Mouse (Mus musculus) lung, embryonic 16.5 days (tissue): Measurements from ENCODE around the gene Msh5. TPM values are rescaled to one million over a fixed set of nuclear protein-coding genes. Genes with fewer than 3 reads are reported as not detected.

Experiments used
- ATAC-seq: fragments of 200-750 bp; cut with Nextera tagmentation; 2 replicates; pipeline ENCODE4 v1.8.0; 2017; ENCODE audit warnings: low read depth, mild to moderate bottlenecking, moderate library complexity
- H3K27ac ChIP-seq: fragments of 300-500 bp; sonication (generic); 2 replicates; pipeline ENCODE4 v1.5.1; 2014; ENCODE audit warnings: mild to moderate bottlenecking, control low read depth, low read length
- H3K27me3 ChIP-seq: fragments of 300-500 bp; sonication (generic); 2 replicates; pipeline ENCODE4 v1.6.1; 2014; ENCODE audit warnings: low read depth, low read length, mixed read lengths; ENCODE audit not compliant: control insufficient read depth, insufficient read depth
- H3K36me3 ChIP-seq: fragments of 300-500 bp; sonication (generic); 2 replicates; pipeline ENCODE4 v1.6.1; 2014; ENCODE audit warnings: low read length; ENCODE audit not compliant: control insufficient read depth, insufficient read depth
- H3K4me1 ChIP-seq: fragments of 300-500 bp; sonication (generic); replicated peaks from 2 replicates; pipeline ENCODE4 v1.6.1; 2014; ENCODE audit warnings: low read length, mixed read lengths; ENCODE audit not compliant: control insufficient read depth, insufficient read depth
- H3K4me2 ChIP-seq: fragments of 300-500 bp; sonication (generic); 2 replicates; pipeline ENCODE4 v1.6.1; 2014; ENCODE audit warnings: low read depth, low read length, control low read depth
- H3K4me3 ChIP-seq: fragments of 300-500 bp; sonication (generic); 2 replicates; pipeline ENCODE4 v1.5.1; 2014; ENCODE audit warnings: mild to moderate bottlenecking, low read length, control low read depth
- H3K9ac ChIP-seq: fragments of 300-500 bp; sonication (generic); 2 replicates; pipeline ENCODE4 v1.6.1; 2014; ENCODE audit warnings: low read length, control low read depth
- H3K9me3 ChIP-seq: fragments of 300-500 bp; sonication (generic); 2 replicates; pipeline ENCODE4 v1.6.1; 2016; ENCODE audit warnings: low read length; ENCODE audit not compliant: control insufficient read depth
- WGBS: fragments of 180-500 bp; shearing (Covaris S2); extraction: QIAGEN DNeasy Blood & Tissue Kit; methylation state at CpG from one replicate; pipeline ENCODE4 v1.1.7; 2014; 5-methylcytosine and 5-hydroxymethylcytosine counted together
- polyA plus RNA-seq: library from polyadenylated mRNA; unstranded; fragments of >200 nt; fragmentation: Nextera tagmentation; extraction: Ambion mirVana; gene quantifications from 2 replicates; pipeline ENCODE4 v1.2.1, GENCODE M21; 2015

The Msh5 gene
- polyA plus RNA-seq, 1 experiment from 2014 or later = 4.7 TPM

DNA sequence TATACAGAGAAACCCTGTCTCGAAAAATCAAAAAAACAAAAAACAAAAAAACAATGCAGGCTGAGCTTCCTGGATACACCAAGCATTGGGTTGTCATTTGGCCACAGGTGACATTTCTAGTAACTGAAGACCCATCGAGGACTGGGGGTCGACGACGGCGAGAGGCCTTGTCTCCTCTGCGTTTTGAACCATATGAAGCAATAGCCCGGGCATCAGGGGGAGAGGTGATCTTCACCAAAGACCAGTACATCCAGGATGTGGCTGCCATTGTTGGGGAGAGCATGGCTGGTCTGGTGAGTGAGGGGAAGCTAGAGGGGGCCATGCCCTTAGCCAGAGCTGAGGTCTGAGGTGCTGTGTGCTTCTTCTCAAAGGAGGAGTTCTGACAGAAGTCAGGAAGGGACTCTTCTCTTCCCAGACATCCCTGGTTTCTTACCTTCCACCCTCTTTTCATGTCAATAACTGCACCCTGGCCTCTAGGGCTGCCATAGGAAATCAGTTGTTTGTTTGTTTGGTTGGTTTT is 23.9 kb downstream of the Msh5 start:
- Histone ChIP-seq H3K4me1 (peaks cover 6% of the 10 kb centered on the region), H3K4me2 (no peak overlapping the region), H3K36me3 (no peaks in the 10 kb centered on the region), H3K9me3 (no peaks in the 10 kb centered on the region), H3K27me3 (no peaks in the 10 kb centered on the region), H3K4me3 (no peak overlapping the region), H3K9ac (no peak overlapping the region), H3K27ac (peak overlapping the region; percentile 78)
- 86% methylated on average over 8 of the region's 8 CpGs for WGBS
- ATAC-seq = no peak

DNA sequence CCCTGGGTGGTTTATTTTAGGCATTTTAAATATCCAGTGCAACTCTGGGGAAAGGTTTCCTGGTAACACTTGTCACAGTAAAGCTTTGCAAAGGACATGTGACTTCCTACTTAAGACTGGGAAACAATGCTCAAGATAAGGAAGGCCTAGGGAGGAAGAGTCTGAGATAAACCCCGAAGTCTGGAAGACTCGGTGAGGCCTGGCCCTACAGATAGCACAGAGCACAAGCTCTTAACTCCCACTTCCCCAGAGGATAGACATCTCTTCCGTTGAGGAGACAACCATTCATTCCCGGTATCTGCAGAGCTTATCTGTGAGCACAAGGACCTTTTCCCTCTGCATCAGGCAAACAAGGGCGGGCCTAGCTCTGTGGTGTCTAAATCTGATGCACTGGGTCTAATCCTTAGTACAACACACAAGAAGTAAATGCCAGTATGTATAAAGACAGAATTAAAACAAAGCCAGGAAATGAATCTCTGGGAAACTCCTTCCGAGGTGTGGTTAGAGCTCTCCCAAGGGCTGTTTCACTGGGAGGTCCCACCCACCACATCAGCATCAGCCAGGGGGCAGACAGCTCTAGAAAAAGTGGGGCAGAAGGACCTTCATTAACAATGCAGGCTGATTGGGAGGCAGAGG is 24.6 kb downstream of the Msh5 start:
- ATAC-seq = peak; percentile 37

DNA sequence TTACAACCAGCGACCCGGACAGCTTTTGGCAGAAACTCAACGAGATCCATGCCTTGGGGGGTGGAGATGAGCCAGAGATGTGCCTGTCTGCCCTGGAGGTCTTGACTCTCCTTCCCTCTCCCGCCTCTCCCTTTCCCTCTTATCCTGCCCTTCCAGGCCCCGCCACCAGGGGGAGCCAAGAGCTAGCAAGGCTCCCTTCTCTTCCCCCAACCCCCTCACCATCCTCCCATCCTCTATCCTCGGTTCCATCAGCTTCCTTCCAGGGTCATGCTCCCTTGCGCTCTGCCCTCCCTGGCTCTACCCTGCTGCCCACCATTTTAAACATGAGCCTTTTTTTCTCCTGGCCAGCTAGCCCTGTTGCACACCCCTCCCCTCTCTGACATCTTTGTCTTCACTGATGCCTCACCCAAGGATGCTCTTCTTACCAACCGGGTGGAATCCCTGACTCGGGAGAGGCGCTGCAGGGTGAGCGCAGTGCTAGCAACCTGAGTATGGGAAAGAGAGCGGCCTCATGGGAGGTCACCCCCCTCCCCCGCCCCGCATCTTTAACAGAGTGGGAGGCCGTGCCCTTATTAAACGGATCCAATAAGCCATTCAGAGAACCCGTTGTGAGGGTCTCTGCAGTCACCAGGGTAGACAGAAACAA is 25.3 kb downstream of the Msh5 start:
- Histone ChIP-seq H3K4me3 (no peak overlapping the region), H3K4me1 (peaks cover 2% of the 10 kb centered on the region; the same call in 1 of the 2 replicates), H3K9ac (no peak overlapping the region), H3K27ac (peak overlapping the region; percentile 78), H3K4me2 (no peak overlapping the region), H3K27me3 (no peaks in the 10 kb centered on the region), H3K9me3 (no peaks in the 10 kb centered on the region), H3K36me3 (peaks cover under 1% of the 10 kb centered on the region; the same call in 1 of the 2 replicates)
- ATAC-seq = peak; percentile 59
- WGBS = 11% methylated on average over 17 of the region's 17 CpGs

More for the DNA sequence above, 24.6 kb downstream of the Msh5 start:
- Histone ChIP-seq H3K27ac (peak overlapping the region; percentile 78), H3K4me2 (no peak overlapping the region), H3K4me3 (no peak overlapping the region), H3K36me3 (no peaks in the 10 kb centered on the region), H3K9me3 (no peaks in the 10 kb centered on the region), H3K27me3 (no peaks in the 10 kb centered on the region), H3K4me1 (peaks cover 2% of the 10 kb centered on the region; the same call in 1 of the 2 replicates), H3K9ac (0 out of 2 replicates have a peak overlapping the region, but pooled peaks have one; percentile 14)
- WGBS = 36% methylated on average over 6 of the region's 6 CpGs

DNA sequence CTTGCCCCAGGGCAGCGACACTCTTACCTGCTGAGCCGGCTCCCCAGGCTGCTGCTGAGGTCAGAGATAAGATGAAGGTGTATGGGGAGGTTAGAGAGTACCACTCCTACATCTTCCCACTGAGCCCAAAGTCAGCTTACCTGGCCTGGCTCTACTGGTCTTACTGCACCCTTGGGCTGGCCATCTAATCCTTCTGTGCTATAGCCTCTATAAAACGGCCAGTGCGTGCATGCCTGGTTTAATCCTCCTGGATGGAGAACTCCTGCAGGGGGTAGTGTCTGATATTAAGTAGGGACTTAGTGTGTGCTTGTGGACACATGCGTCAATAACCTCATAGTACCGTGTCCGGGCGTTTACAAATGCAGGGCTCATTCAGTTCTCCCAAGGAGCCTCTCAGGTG is 26.0 kb downstream of the Msh5 start:
- Histone ChIP-seq H3K4me1 (peaks cover 2% of the 10 kb centered on the region; the same call in 1 of the 2 replicates), H3K27ac (no peak overlapping the region), H3K36me3 (peaks cover 6% of the 10 kb centered on the region; the same call in 1 of the 2 replicates), H3K4me2 (no peak overlapping the region), H3K4me3 (no peak overlapping the region), H3K27me3 (no peaks in the 10 kb centered on the region), H3K9ac (no peak overlapping the region), H3K9me3 (no peaks in the 10 kb centered on the region)
- ATAC-seq = no peak
- 82% methylated on average over 8 of the region's 8 CpGs for WGBS

DNA sequence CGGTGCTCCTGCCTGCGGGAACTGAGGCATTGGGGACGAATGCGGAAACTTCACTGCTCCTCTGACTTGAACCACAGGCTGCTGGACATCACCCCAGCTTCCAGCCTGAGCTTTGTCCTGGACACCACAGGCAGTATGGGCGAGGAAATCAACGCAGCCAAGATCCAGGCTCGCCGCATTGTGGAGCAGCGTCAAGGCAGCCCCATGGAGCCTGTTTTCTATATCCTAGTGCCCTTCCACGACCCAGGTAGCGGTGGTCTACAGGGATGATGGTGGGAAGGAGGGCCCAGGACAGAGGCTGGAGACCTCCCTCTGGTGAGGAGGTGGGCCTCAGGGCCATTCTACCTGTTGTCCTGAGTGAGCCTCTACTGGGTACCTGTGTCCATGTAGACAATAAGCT is 26.7 kb downstream of the Msh5 start:
- H3K27me3 ChIP-seq = no peaks in the 10 kb centered on the region
- no peak overlapping the region for H3K9ac ChIP-seq
- no peak for ATAC-seq
- H3K27ac ChIP-seq = no peak overlapping the region
- no peak overlapping the region for H3K4me3 ChIP-seq
- H3K4me2 ChIP-seq = no peak overlapping the region
- H3K36me3 ChIP-seq = peaks cover 11% of the 10 kb centered on the region
- peaks cover under 1% of the 10 kb centered on the region; the same call in 1 of the 2 replicates for H3K4me1 ChIP-seq
- no peaks in the 10 kb centered on the region for H3K9me3 ChIP-seq
- WGBS = 80% methylated on average over 11 of the region's 11 CpGs

DNA sequence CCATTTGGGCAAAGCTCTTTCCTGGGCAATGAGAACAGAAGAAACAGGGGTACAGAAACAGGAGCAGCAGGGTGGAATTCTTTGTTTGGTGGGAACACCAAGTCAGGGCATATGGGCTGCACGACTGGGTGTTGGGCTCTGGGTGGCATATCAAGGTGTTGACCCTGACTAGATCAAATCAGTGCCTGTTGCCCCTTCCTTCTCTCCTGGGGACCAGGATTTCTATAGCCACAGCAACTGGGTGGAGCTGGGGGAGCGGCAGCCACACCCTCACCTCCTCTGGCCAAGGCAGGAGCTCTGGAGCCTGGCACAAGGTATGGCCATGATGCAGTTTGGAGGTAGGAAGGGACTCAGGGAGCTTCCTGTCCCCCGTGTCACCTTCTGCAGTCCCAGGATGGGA is 28.4 kb downstream of the Msh5 start:
- ATAC-seq = no peak
- no peak overlapping the region for H3K4me3 ChIP-seq
- peaks cover 28% of the 10 kb centered on the region for H3K36me3 ChIP-seq
- 72% methylated on average over 3 of the region's 3 CpGs for WGBS
- no peaks in the 10 kb centered on the region for H3K27me3 ChIP-seq
- H3K27ac ChIP-seq = no peak overlapping the region
- no peaks in the 10 kb centered on the region for H3K9me3 ChIP-seq
- no peak overlapping the region for H3K9ac ChIP-seq
- no peaks in the 10 kb centered on the region; the same call in 1 of the 2 replicates for H3K4me1 ChIP-seq
- H3K4me2 ChIP-seq = no peak overlapping the region

DNA sequence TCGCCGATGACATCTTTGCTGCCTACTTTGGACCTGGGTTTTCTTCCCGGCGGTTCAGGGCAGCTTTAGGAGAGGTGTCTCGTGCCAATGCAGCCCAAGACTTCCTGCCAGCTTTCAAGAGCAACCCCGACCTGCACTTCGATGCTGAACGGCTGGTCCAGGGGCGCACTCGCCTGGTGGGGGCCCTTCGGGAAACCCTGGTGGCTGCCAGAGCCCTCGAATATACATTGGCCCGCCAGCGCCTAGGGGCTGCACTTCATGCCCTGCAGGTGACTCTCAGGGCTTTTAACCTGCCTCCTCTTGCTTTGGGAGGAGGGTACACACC is 28.9 kb downstream of the Msh5 start:
- H3K27ac ChIP-seq = no peak overlapping the region
- no peaks in the 10 kb centered on the region for H3K27me3 ChIP-seq
- H3K36me3 ChIP-seq = peaks cover 32% of the 10 kb centered on the region
- ATAC-seq = no peak
- H3K9me3 ChIP-seq = no peaks in the 10 kb centered on the region
- no peak overlapping the region for H3K4me3 ChIP-seq
- no peak overlapping the region for H3K9ac ChIP-seq
- H3K4me2 ChIP-seq = no peak overlapping the region
- 59% methylated on average over 14 of the region's 14 CpGs for WGBS
- no peaks in the 10 kb centered on the region; the same call in 1 of the 2 replicates for H3K4me1 ChIP-seq

DNA sequence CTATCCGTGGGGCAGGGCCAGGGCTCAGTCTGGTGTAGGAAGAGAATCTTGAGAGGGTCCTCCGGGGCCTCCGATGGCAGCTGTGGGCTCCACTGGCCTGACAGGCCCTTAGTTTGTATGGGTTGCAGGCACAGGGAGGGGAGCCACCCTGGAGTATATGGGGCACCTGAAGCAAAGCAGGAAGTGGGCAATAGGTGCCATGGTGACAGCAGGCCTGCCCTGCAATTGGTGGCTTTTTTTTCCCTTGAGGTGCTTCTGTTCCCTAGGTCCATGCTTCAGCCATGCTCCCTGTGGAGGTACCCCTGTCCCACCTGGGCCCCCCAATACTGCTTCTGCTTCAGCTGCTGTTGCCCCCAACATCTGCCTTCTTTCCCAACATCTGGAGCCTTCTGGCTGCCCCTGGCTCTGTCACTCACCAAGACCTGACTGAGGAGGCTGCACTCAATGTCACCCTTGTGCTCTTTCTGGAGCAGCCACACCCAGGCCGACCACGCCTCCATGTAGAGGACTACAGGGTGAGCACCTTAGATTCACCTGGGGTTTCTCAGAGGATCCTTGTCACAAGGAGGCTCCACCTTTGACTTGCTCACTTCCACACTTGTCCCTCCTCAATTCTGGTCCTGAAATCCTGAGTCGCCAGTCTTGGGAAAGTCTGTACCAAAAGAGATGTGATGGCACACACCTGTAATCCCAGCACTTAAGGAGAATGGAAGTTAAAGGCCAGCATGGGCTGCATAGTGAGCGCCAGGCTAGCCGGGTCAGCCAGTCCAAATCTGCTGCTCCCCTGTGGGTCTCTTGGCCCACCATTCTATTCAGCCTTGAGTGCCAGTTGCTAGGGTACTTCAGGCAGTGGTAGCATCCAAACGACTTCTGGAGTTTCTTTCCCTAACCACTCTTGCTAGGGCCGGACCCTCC is 29.5 kb downstream of the Msh5 start:
- no peak for ATAC-seq
- peaks cover 38% of the 10 kb centered on the region for H3K36me3 ChIP-seq

DNA sequence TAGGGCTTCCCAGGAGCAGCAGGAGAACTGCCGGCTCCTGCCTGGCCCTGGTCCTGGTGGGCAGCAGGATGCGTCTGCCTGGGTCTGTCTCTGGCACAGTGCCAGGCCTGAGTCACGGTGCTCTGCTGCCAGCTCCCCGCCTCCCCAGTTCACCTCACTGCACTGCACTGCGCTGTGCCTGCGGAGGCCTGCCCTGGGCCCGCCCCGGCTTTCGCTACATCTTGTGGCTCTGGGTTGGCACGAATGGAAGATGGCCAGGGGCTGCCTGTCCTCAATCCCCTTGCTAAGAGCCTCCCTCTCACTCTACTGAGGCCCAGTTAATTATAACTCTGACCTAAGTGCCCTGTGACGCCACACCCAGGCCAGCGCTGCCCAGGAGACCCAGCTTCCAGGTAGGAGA is 30.2 kb downstream of the Msh5 start, which contains the start of gene Vwa7:
Gene Vwa7 (plus strand): TSS at position 204 of the 400 bp plus-strand sequence.
- no peak within 1 kb of the TSS for H3K9ac ChIP-seq
- H3K9me3 ChIP-seq = no peaks in the 10 kb centered on the region
- H3K36me3 ChIP-seq = peaks cover 45% of the 10 kb centered on the region
- no peak within 1 kb of the TSS for H3K27ac ChIP-seq
- H3K4me2 ChIP-seq = no peak within 1 kb of the TSS
- no peak within 1 kb of the TSS for H3K4me3 ChIP-seq
- WGBS = 60% methylated on average over 12 of the region's 12 CpGs
- no peaks in the 10 kb centered on the region for H3K27me3 ChIP-seq
- H3K4me1 ChIP-seq = no peaks in the 10 kb centered on the region; the same call in 1 of the 2 replicates
- peak; percentile 16; the same call in 1 of the 2 replicates for ATAC-seq

More for the DNA sequence above, 29.5 kb downstream of the Msh5 start:
- no peak overlapping the region for H3K27ac ChIP-seq
- no peaks in the 10 kb centered on the region for H3K27me3 ChIP-seq
- H3K9me3 ChIP-seq = no peaks in the 10 kb centered on the region
- WGBS = 70% methylated on average over 10 of the region's 10 CpGs
- no peak overlapping the region for H3K4me3 ChIP-seq
- no peak overlapping the region for H3K4me2 ChIP-seq
- no peak overlapping the region for H3K9ac ChIP-seq
- H3K4me1 ChIP-seq = no peaks in the 10 kb centered on the region; the same call in 1 of the 2 replicates
